Mouse (Mus musculus): Measurements from ENCODE around the gene Adcyap1r1. TPM values are rescaled to one million over a fixed set of nuclear protein-coding genes. Genes with fewer than 3 reads are reported as not detected.

Adcyap1r1 gene
- total RNA-seq, 2 experiments from 2014 or later, result 1.2 to 2.8 TPM

DNA sequence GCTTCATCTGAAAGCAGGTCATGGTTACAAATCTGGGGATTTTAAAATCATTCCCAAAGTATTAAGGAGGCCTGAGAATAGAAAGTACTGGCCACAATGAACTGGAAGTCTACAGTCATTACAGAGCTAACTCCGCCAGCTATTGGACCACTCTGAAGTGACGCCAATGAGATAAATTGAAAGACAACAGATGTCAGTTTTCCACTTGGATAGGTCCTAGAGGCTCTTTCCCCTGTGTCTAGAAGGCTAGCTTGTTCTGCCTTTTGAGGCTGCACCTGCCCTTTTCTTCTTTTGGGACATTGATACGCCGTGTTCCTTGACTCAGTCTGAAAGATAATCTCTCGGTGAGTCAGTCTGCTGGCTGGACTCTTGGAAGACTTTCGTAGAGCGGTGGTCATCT, 50.5 kb downstream of the Adcyap1r1 start:
- no peak for DNase-seq

GRCm38 (mm10) chr6:55504797-55505488, 53.2 kb downstream of the Adcyap1r1 start:
- DNase-seq, result peak; percentile 8

GRCm38 (mm10) chr6:55506519-55506918, 54.7 kb downstream of the Adcyap1r1 start:
- DNase-seq, result no peak

- DNase-seq, result no peak
Observed at GRCm38 (mm10) chr6:55509130-55509870, 57.5 kb downstream of the Adcyap1r1 start.

- DNase-seq, result peak; percentile 45
Observed at GRCm38 (mm10) chr6:55511212-55512065, 59.7 kb downstream of the Adcyap1r1 start.

DNA sequence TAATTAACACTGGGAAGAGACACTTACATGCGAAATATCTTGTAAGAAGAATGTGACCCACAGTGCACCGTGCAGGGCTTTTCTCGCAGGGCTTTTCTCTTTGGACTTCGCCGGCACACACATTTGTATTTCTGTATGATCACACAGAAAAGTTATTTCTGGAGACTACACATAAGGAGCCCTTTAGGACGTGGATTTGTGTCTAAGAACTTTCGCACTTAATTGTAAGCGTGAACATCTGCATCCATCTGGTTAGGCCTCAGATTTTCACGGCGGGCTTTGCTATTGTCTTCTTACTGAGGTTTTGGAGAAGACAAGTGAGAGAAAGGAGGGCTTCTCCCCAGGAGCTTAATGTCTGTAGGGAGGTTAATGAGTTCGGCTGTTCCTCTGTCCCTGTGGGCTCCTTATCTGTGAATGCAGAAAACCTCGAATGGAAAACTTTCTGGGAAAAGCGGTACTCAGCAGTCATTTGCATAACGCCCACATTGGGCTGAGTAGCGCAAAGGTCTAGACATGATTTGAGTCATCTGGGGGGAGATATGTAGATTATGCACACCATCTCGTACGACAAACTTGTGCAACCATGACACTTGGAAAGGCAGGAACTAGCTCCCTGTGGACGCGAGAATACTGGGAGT, 60.4 kb downstream of the Adcyap1r1 start:
- no peak for DNase-seq

GRCm38 (mm10) chr6:55513477-55513876, 61.7 kb downstream of the Adcyap1r1 start:
- no peak for DNase-seq

DNA sequence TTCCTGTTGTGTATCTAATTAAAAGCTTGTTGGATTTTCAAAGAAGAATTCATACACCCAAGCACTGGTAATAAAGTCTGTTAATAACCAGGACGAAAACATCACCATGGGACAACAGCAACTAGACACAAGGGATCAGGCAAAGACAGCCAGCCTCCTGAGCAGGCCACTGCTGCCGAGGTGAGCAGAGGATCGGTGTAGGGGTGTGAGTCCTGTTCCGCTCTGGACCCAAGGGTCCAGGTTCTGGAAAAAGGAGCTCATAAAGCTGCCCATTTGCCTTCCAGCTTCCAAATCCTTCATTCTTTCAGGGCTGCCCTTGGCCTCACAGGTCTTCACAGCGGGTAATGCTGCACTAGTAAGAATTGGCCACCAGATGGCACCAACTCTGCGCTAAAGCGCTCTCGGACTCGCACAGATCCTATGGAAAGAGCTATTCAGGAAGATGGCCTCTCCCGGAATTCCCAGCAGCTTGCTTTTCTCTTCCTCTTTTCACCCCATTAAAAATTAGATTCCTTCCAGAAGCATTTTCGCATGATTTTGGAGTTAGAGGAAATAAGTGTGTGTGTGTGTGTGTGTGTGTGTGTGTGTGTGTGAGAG, 67.9 kb downstream of the Adcyap1r1 start:
- DNase-seq, result peak; percentile 42

DNA sequence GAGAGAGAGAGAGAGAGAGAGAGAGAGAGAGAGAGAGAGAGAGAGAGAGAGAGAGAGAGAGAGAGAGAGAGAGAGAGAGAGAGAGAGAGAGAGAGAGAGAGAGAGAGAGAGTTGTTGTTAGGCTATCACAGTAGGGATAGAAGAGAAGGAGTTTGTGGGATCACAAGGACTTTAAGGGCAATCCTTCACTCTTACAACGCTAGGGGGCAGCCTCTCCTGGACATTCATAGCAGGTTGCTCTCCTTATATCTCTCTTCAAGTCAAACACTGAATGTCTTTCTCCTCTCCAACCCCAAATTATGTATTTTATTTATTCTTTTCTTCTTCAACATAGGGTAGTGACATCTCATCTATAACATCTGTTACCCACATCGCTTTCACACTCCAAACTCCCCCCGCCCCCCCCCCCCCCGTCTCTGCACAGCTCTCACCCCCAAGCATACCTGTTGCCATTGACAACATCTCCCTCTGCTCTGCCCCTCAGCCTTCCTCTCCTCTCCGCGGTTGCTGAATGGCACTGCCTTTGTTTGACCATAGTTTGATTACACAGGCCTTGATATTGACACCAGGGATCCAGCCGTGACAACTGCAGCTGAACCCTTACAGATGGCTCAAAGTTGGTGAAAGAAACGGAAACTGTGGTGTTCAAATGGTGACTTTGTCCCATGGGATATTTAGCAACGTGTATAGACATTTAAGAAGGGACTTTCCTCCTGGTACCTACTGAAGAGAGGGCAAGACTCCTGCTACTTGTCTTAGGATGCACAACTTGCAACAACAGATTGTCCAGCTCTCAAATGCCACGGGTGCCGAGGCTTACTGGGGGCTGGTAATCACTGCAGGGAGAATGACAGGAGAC, 68.7 kb downstream of the Adcyap1r1 start:
- DNase-seq, result no peak

- DNase-seq, result no peak
Observed at GRCm38 (mm10) chr6:55536469-55536868, 84.7 kb downstream of the Adcyap1r1 start.

DNA sequence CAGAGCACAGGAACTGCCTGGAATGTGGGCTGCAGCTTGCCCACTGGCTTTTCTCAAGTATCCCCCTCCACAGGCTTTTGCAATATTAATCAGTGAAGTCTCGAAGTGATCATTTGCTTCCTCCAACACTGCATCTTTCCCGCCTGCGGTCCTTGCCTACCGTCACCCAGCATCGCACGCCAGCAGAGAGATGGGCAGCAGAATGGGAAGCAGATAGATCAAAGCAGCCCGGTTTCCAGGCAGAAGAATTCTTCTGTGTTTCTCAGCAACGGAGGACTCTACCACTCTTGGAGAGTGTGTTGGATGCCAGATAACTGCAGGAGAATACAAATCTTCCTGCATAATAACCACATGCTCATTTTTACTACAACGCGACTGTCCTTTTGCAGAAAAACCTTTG, 87.4 kb downstream of the Adcyap1r1 start:
- no peak for DNase-seq

DNA sequence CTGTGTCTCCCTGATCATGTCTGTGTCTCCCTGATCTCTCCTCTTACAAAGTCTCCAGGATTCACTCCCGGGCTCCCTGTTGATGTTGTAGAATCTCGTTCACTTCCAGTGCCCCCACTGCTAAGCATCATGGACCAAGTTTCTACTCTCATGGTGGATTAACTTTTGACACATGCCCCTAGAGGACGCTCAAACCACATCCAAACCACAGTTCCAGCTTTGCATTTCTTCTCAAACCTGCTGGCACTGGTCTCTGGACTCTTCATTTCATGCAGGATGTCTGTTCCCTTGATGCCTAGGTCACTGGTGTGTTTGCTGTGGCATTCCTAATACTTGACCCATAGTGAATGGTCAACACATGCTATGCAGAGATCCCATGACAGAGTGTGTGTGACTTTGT, 90.6 kb downstream of the Adcyap1r1 start:
- DNase-seq, result no peak

DNA sequence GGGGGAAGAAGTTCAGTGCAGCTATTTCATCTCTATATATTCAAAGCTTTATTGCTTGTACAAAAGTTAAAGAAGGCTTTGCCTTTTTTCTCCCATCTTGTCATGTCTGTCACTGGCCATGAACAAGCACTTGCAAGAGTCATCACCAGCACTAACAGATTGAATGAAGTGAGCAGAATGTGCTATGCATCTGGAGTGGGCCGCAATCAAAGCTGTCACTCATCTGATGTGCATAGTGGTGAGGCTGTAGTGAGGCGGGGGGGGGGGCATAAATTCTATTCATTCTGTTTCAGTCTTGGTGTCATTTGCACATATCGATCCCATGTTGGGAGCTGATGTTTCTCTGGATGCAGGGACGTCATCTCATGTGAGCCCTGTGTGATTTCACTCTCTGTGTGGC, 91.6 kb downstream of the Adcyap1r1 start:
- no peak for DNase-seq

GRCm38 (mm10) chr6:55549211-55549610, 97.4 kb downstream of the Adcyap1r1 start:
- no peak for DNase-seq

GRCm38 (mm10) chr6:55550926-55551325, 99.1 kb downstream of the Adcyap1r1 start:
- DNase-seq, result peak; percentile 34

Small RNA genes lying within 50 kb of the gene (microRNA-seq; reads per million reads assigned to microRNA genes)
- 0 reads per million in 2 experiments for gene Gm44352 (ENCODE audit: borderline replicate concordance in 2 of 2)

Other genes starting within 250 kb of the Adcyap1r1 start
- 1 to 10 TPM; 1.8 to 2.3 TPM for gene Mindy4, start 248.6 kb upstream of the Adcyap1r1 start, total RNA-seq (2021)
- gene Aqp1, start 115.5 kb upstream of the Adcyap1r1 start, total RNA-seq (2021), result 100 to 1,000 TPM; 203 to 271 TPM
- gene Ghrhr, start 75.7 kb upstream of the Adcyap1r1 start, total RNA-seq (2021), result not detected
- not detected for gene Neurod6, start 229.3 kb downstream of the Adcyap1r1 start, total RNA-seq (2021)